Mouse (Mus musculus) MEL (cell line): ENCODE results near the gene Clic4.

ENCODE experiments used
- CHD1 ChIP-seq: IDR thresholded peaks from 2 replicates; pipeline ENCODE4 v1.6.1; 2012; ENCODE audit warnings: low read depth, mild to moderate bottlenecking, inconsistent platforms, low read length, improper control_type of control experiment
- CHD2 ChIP-seq: IDR thresholded peaks from 2 replicates; pipeline ENCODE4 v1.6.1; 2011; ENCODE audit warnings: low read length, improper control_type of control experiment
- CTCF ChIP-seq, 3 experiments: IDR thresholded peaks in 2 of 3; conservative IDR thresholded peaks in 1 of 3; 2 replicates each; pipeline ENCODE4 v1.5.1; 2011 to 2012; ENCODE audit warnings: low read length in 3 of 3, low read depth in 2 of 3, mild to moderate bottlenecking in 2 of 3, improper control_type of control experiment in 1 of 3, inconsistent platforms in 1 of 3, mixed read lengths in 1 of 3, moderate library complexity in 1 of 3; ENCODE audit not compliant: control insufficient read depth in 1 of 3, insufficient read depth in 1 of 3, poor library complexity in 1 of 3, severe bottlenecking in 1 of 3
- EP300 ChIP-seq, 2 experiments: IDR thresholded peaks; 2 replicates each; pipeline ENCODE4 v1.6.1; 2011; ENCODE audit warnings: improper control_type of control experiment in 2 of 2, low read length in 2 of 2, low read depth in 1 of 2, mild to moderate bottlenecking in 1 of 2
- ETS1 ChIP-seq: IDR thresholded peaks from 2 replicates; pipeline ENCODE4 v1.6.1; 2012; ENCODE audit warnings: low read depth, mild to moderate bottlenecking, inconsistent platforms, low read length, improper control_type of control experiment, moderate library complexity
- GATA1 ChIP-seq: IDR thresholded peaks from 2 replicates; pipeline ENCODE4 v1.6.1; 2011; ENCODE audit warnings: low read depth, low read length, improper control_type of control experiment
- MEF2A ChIP-seq: IDR thresholded peaks from 2 replicates; pipeline ENCODE4 v1.6.1; 2014; ENCODE audit warnings: low read depth, mild to moderate bottlenecking, inconsistent platforms, low read length, improper control_type of control experiment; ENCODE audit not compliant: poor library complexity, insufficient replicate concordance, severe bottlenecking; ENCODE audit errors: extremely low read depth
- MYC ChIP-seq: IDR thresholded peaks from 2 replicates; pipeline ENCODE4 v1.6.1; 2011; ENCODE audit warnings: low read depth, mild to moderate bottlenecking, low read length, improper control_type of control experiment, moderate library complexity
- POLR2A ChIP-seq, 2 experiments: IDR thresholded peaks; 2 replicates each; pipeline ENCODE4 v1.6.1; 2011 to 2012; ENCODE audit warnings: low read length in 2 of 2, mild to moderate bottlenecking in 2 of 2, control low read depth in 1 of 2, improper control_type of control experiment in 1 of 2, low read depth in 1 of 2, moderate library complexity in 1 of 2; ENCODE audit not compliant: control insufficient read depth in 1 of 2, insufficient read depth in 1 of 2, poor library complexity in 1 of 2
- POLR2AphosphoS2 ChIP-seq: IDR thresholded peaks from 2 replicates; pipeline ENCODE4 v1.6.1; 2011; ENCODE audit warnings: low read length, improper control_type of control experiment
- RCOR1 ChIP-seq: IDR thresholded peaks from 2 replicates; pipeline ENCODE4 v1.6.1; 2012; ENCODE audit warnings: low read depth, mild to moderate bottlenecking, inconsistent platforms, low read length, improper control_type of control experiment
- SIN3A ChIP-seq: IDR thresholded peaks from 2 replicates; pipeline ENCODE4 v1.6.1; 2012; ENCODE audit warnings: low read length, improper control_type of control experiment, inconsistent platforms
- USF1 ChIP-seq: IDR thresholded peaks from 2 replicates; pipeline ENCODE4 v1.6.1; 2014; ENCODE audit warnings: low read depth, mild to moderate bottlenecking, inconsistent platforms, low read length, improper control_type of control experiment, moderate library complexity

GRCm38 (mm10) chr4:135169501-135169900, 103.1 kb downstream of the Clic4 start:
- no peak for TF ChIP-seq POLR2A (IDR thresholded peaks at IDR 0.05; ENCODE audit: control insufficient read depth in 1 of 2, insufficient read depth in 1 of 2, low read depth in 1 of 2, low read length in 2 of 2, poor library complexity in 1 of 2)
- TF ChIP-seq MYC: no peak
- TF ChIP-seq CHD1: no peak
- TF ChIP-seq EP300 (IDR thresholded peaks at IDR 0.05; ENCODE audit: low read depth in 1 of 2, low read length in 2 of 2): no peak
- no peak for TF ChIP-seq POLR2AphosphoS2
- no peak for TF ChIP-seq CTCF (IDR thresholded peaks at IDR 0.05 in 2 of 3, conservative IDR thresholded peaks at IDR 0.05 in 1 of 3; ENCODE audit: control insufficient read depth in 1 of 3, insufficient read depth in 1 of 3, low read depth in 2 of 3, low read length in 3 of 3, poor library complexity in 1 of 3, severe bottlenecking in 1 of 3)
- no peak for TF ChIP-seq GATA1
- TF ChIP-seq USF1: no peak
- no peak for TF ChIP-seq CHD2
- no peak for TF ChIP-seq ETS1
- TF ChIP-seq RCOR1: no peak
- TF ChIP-seq SIN3A: no peak
- TF ChIP-seq MEF2A: no peak
